Mouse (Mus musculus): Measurements from ENCODE around the gene Galnt10. TPM values are rescaled to one million over a fixed set of nuclear protein-coding genes. Genes with fewer than 3 reads are reported as not detected.

Gene Galnt10
- polyA plus RNA-seq, 1 experiment from 2014 or later: 16.9 TPM

DNA sequence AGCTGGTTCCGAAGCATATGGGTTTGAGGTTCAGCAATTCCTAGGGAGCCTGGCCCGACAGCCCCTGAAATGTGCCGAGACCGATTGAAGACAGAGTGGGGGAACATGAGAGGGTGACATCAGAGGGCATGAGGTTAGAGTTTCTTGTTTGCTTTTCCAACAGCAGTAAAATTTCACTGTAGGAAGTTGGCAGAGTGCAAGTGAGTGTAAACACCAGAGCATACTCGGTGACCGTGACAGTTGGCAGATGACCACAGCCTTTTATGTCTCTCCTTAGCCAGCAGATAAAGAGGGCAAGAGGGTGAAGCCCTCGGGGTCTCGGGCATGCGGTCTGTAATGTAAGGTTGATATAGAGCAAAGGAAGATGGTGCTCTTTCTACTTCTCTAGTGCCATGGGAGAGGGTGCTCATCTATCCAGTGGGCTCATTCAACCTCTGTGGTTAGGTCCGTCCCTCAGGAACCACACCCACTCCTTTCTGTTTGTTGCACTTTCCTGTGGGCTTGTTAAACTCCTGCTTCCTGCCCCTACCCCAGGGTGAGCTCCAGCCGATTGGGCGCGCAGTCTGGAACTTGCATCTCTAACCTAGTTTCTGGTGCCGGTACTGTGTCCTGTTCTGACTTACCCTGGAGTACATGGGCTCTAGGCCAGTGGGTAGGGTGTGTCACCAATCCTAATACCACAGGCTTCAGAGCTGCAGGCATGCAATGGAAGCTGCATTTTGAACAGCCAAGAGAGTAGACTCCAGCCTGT is 43.1 kb downstream of the Galnt10 start:
- Histone ChIP-seq H3K27ac (ENCODE audit: low read length) (peak overlapping the region; percentile 52; the same call in 1 of the 2 replicates), H3K4me3 (ENCODE audit: low read length) (no peak overlapping the region), H3K4me2 (ENCODE audit: low read depth, low read length) (no peak overlapping the region), H3K9me3 (ENCODE audit: control insufficient read depth, low read length) (no peaks in the 10 kb centered on the region), H3K27me3 (replicated peaks; ENCODE audit: control insufficient read depth, insufficient read depth, low read length) (no peaks in the 10 kb centered on the region), H3K36me3 (ENCODE audit: control insufficient read depth, insufficient read depth, low read length) (no peaks in the 10 kb centered on the region), H3K9ac (ENCODE audit: low read depth, low read length) (no peak overlapping the region; the same call in 1 of the 2 replicates), H3K4me1 (ENCODE audit: control insufficient read depth, insufficient read depth, low read length) (peaks cover 39% of the 10 kb centered on the region)
- WGBS: 47% methylated on average over 14 of the region's 14 CpGs
- ATAC-seq: peak; percentile 24

- Histone ChIP-seq H3K4me1 (ENCODE audit: control insufficient read depth, insufficient read depth, low read length) (peaks cover 31% of the 10 kb centered on the region), H3K36me3 (ENCODE audit: control insufficient read depth, insufficient read depth, low read length) (no peaks in the 10 kb centered on the region), H3K27me3 (replicated peaks; ENCODE audit: control insufficient read depth, insufficient read depth, low read length) (no peaks in the 10 kb centered on the region), H3K9me3 (ENCODE audit: control insufficient read depth, low read length) (no peaks in the 10 kb centered on the region), H3K27ac (ENCODE audit: low read length) (no peak overlapping the region), H3K9ac (ENCODE audit: low read depth, low read length) (no peak overlapping the region), H3K4me2 (ENCODE audit: low read depth, low read length) (no peak overlapping the region), H3K4me3 (ENCODE audit: low read length) (no peak overlapping the region)
- 60% methylated on average over 6 of the region's 6 CpGs for WGBS
- ATAC-seq: no peak
Observed at GRCm38 (mm10) chr11:57689811-57690210, 44.6 kb downstream of the Galnt10 start.

GRCm38 (mm10) chr11:57690836-57691235 is 45.6 kb downstream of the Galnt10 start:
- Histone ChIP-seq H3K27me3 (replicated peaks; ENCODE audit: control insufficient read depth, insufficient read depth, low read length) (no peaks in the 10 kb centered on the region), H3K4me3 (ENCODE audit: low read length) (no peak overlapping the region), H3K9ac (ENCODE audit: low read depth, low read length) (no peak overlapping the region), H3K4me1 (ENCODE audit: control insufficient read depth, insufficient read depth, low read length) (peaks cover 27% of the 10 kb centered on the region), H3K27ac (ENCODE audit: low read length) (no peak overlapping the region), H3K9me3 (ENCODE audit: control insufficient read depth, low read length) (no peaks in the 10 kb centered on the region), H3K4me2 (ENCODE audit: low read depth, low read length) (no peak overlapping the region), H3K36me3 (ENCODE audit: control insufficient read depth, insufficient read depth, low read length) (no peaks in the 10 kb centered on the region)
- no peak for ATAC-seq
- 89% methylated on average over 5 of the region's 5 CpGs for WGBS

DNA sequence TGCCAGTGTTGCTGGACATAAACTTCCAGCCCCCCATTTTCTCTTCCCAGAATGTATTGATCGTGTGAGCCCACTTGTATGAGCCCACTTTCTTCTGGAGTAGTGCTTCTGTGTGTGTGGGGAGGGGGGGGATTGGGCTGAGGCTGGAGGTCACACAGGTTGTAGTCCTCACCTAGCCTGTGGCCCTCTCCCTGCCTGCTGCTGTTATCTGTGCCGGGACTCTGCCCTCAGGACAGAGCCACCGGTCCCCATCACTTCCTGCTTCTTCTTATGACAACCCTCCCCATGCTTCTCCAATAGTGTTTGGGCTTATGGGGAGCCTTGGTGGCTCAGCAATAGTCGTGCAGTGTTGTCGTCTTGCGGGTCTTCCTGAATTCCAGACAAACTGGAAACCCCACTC is 46.7 kb downstream of the Galnt10 start:
- 69% methylated on average over 6 of the region's 6 CpGs for WGBS
- ATAC-seq: peak; percentile 69
- H3K4me2 ChIP-seq (ENCODE audit: low read depth, low read length): no peak overlapping the region

GRCm38 (mm10) chr11:57692726-57693125 is 47.5 kb downstream of the Galnt10 start:
- H3K4me3 ChIP-seq (ENCODE audit: low read length): no peak overlapping the region
- ATAC-seq: no peak
- H3K27ac ChIP-seq (ENCODE audit: low read length): no peak overlapping the region
- H3K36me3 ChIP-seq (ENCODE audit: control insufficient read depth, insufficient read depth, low read length): no peaks in the 10 kb centered on the region
- H3K9ac ChIP-seq (ENCODE audit: low read depth, low read length): no peak overlapping the region
- 80% methylated on average over 7 of the region's 7 CpGs for WGBS
- peaks cover 21% of the 10 kb centered on the region for H3K4me1 ChIP-seq (ENCODE audit: control insufficient read depth, insufficient read depth, low read length)
- no peak overlapping the region for H3K4me2 ChIP-seq (ENCODE audit: low read depth, low read length)
- H3K9me3 ChIP-seq (ENCODE audit: control insufficient read depth, low read length): no peaks in the 10 kb centered on the region
- no peaks in the 10 kb centered on the region for H3K27me3 ChIP-seq (replicated peaks; ENCODE audit: control insufficient read depth, insufficient read depth, low read length)

More for the DNA sequence above, 46.7 kb downstream of the Galnt10 start:
- Histone ChIP-seq H3K27ac (ENCODE audit: low read length) (no peak overlapping the region), H3K9me3 (ENCODE audit: control insufficient read depth, low read length) (no peaks in the 10 kb centered on the region), H3K4me3 (ENCODE audit: low read length) (no peak overlapping the region), H3K9ac (ENCODE audit: low read depth, low read length) (no peak overlapping the region), H3K4me1 (ENCODE audit: control insufficient read depth, insufficient read depth, low read length) (peaks cover 22% of the 10 kb centered on the region), H3K27me3 (replicated peaks; ENCODE audit: control insufficient read depth, insufficient read depth, low read length) (no peaks in the 10 kb centered on the region), H3K36me3 (ENCODE audit: control insufficient read depth, insufficient read depth, low read length) (no peaks in the 10 kb centered on the region)

DNA sequence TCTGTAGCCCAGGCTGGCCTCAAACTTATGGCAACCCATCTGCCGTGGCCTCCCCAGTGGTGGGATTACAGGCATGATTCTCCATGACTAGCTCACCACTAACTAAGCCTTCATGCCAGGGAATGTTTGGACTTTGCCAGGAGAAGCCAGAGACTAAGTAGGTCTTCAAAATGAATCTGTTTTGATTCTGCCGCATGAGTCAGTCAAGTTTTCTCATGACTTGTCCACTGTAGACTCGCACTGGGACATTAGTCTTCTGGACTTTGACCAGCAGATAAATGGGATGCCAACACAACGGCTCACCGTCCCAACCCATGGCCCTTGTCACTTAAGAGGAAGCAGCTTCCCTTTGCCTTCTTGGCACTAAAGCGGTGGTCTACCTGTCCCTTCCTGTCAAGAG is 49.2 kb downstream of the Galnt10 start:
- WGBS: 73% methylated on average over 6 of the region's 6 CpGs

GRCm38 (mm10) chr11:57696207-57696676 is 51.0 kb downstream of the Galnt10 start:
- Histone ChIP-seq H3K4me3 (ENCODE audit: low read length) (no peak overlapping the region), H3K27ac (ENCODE audit: low read length) (no peak overlapping the region), H3K36me3 (ENCODE audit: control insufficient read depth, insufficient read depth, low read length) (no peaks in the 10 kb centered on the region), H3K27me3 (replicated peaks; ENCODE audit: control insufficient read depth, insufficient read depth, low read length) (no peaks in the 10 kb centered on the region), H3K4me2 (ENCODE audit: low read depth, low read length) (no peak overlapping the region), H3K9me3 (ENCODE audit: control insufficient read depth, low read length) (no peaks in the 10 kb centered on the region), H3K4me1 (ENCODE audit: control insufficient read depth, insufficient read depth, low read length) (peaks cover 2% of the 10 kb centered on the region; the same call in 1 of the 2 replicates), H3K9ac (ENCODE audit: low read depth, low read length) (no peak overlapping the region)
- 46% methylated on average over 17 of the region's 17 CpGs for WGBS
- ATAC-seq: no peak

More for the DNA sequence above, 49.2 kb downstream of the Galnt10 start:
- H3K9ac ChIP-seq (ENCODE audit: low read depth, low read length): no peak overlapping the region
- peak; percentile 50 for ATAC-seq
- H3K27me3 ChIP-seq (replicated peaks; ENCODE audit: control insufficient read depth, insufficient read depth, low read length): no peaks in the 10 kb centered on the region
- no peak overlapping the region for H3K27ac ChIP-seq (ENCODE audit: low read length)
- H3K36me3 ChIP-seq (ENCODE audit: control insufficient read depth, insufficient read depth, low read length): no peaks in the 10 kb centered on the region
- H3K9me3 ChIP-seq (ENCODE audit: control insufficient read depth, low read length): no peaks in the 10 kb centered on the region
- H3K4me2 ChIP-seq (ENCODE audit: low read depth, low read length): no peak overlapping the region
- H3K4me1 ChIP-seq (ENCODE audit: control insufficient read depth, insufficient read depth, low read length): peaks cover 5% of the 10 kb centered on the region; the same call in 1 of the 2 replicates
- no peak overlapping the region for H3K4me3 ChIP-seq (ENCODE audit: low read length)

DNA sequence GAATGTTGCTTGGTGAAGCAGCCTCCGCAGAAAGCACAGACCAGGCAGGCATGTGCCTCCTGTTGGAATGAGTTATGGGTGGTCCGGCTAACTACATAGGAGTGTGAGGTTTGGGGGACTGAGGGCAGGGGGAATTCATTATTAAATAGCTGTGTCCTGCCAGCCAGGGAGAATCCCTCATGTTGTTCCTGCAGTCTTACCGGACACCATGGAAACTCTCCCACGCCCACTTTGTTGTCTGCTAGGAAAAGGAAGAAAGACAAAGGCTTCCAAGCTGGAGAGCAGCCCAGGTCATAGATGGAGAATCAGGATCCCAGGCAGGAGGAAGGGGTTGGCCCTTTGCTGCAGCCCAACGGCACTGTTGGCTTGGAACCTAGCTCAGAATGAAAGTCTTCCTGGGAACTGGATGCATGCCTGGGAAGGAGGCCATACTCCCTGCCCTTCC is 51.6 kb downstream of the Galnt10 start:
- Histone ChIP-seq H3K4me3 (ENCODE audit: low read length) (no peak overlapping the region), H3K9ac (ENCODE audit: low read depth, low read length) (no peak overlapping the region), H3K36me3 (ENCODE audit: control insufficient read depth, insufficient read depth, low read length) (no peaks in the 10 kb centered on the region), H3K4me2 (ENCODE audit: low read depth, low read length) (no peak overlapping the region), H3K27ac (ENCODE audit: low read length) (no peak overlapping the region), H3K9me3 (ENCODE audit: control insufficient read depth, low read length) (no peaks in the 10 kb centered on the region), H3K4me1 (ENCODE audit: control insufficient read depth, insufficient read depth, low read length) (no peaks in the 10 kb centered on the region; the same call in 1 of the 2 replicates), H3K27me3 (replicated peaks; ENCODE audit: control insufficient read depth, insufficient read depth, low read length) (no peaks in the 10 kb centered on the region)
- no peak for ATAC-seq
- 59% methylated on average over 5 of the region's 5 CpGs for WGBS

DNA sequence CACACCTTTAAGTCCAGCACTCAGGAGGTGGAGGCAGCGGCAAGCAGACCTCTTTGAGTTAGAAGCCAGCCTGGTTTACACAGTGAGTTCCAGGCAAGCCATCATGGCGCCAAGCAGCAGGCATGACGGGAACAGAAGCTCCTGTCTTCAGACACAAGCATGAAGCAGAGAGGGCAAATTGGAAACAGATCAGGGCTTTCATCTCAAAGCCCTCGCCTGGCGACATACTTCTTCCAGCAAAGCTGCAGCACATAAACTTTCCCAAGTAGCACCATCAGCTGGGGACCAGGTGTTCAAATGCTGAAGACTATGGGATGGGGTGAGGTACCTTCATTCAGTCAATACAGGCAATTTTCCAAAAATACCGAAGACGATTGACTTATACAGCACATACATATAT is 54.9 kb downstream of the Galnt10 start:
- no peak for ATAC-seq
- H3K27ac ChIP-seq (ENCODE audit: low read length): no peak overlapping the region
- WGBS: 94% methylated on average over 7 of the region's 7 CpGs
- H3K36me3 ChIP-seq (ENCODE audit: control insufficient read depth, insufficient read depth, low read length): no peaks in the 10 kb centered on the region
- H3K27me3 ChIP-seq (replicated peaks; ENCODE audit: control insufficient read depth, insufficient read depth, low read length): no peaks in the 10 kb centered on the region
- H3K4me1 ChIP-seq (ENCODE audit: control insufficient read depth, insufficient read depth, low read length): no peaks in the 10 kb centered on the region; the same call in 1 of the 2 replicates
- no peak overlapping the region for H3K4me3 ChIP-seq (ENCODE audit: low read length)
- H3K4me2 ChIP-seq (ENCODE audit: low read depth, low read length): no peak overlapping the region
- H3K9ac ChIP-seq (ENCODE audit: low read depth, low read length): no peak overlapping the region
- H3K9me3 ChIP-seq (ENCODE audit: control insufficient read depth, low read length): no peaks in the 10 kb centered on the region
